Mouse (Mus musculus): ENCODE data around the gene Ankrd13c.

The Ankrd13c gene

GRCm38 (mm10) chr3:157955466-157955865 is 8.4 kb downstream of the Ankrd13c start:
- DNase-seq: no peak

- DNase-seq: no peak
These were observed 9.2 kb downstream of the Ankrd13c start for GRCm38 (mm10) chr3:157956201-157956600.

GRCm38 (mm10) chr3:157957320-157957719 is 10.3 kb downstream of the Ankrd13c start:
- no peak for DNase-seq

- DNase-seq: no peak
These were observed 24.1 kb downstream of the Ankrd13c start for GRCm38 (mm10) chr3:157971151-157971550.

GRCm38 (mm10) chr3:157973236-157973635 is 26.2 kb downstream of the Ankrd13c start:
- DNase-seq: no peak

- no peak for DNase-seq
These were observed 32.6 kb downstream of the Ankrd13c start for GRCm38 (mm10) chr3:157979619-157980018.

- DNase-seq: no peak
These were observed 46.3 kb downstream of the Ankrd13c start for GRCm38 (mm10) chr3:157993322-157993721.

- DNase-seq: no peak
These were observed 48.7 kb downstream of the Ankrd13c start for GRCm38 (mm10) chr3:157995726-157996125.

GRCm38 (mm10) chr3:157998742-157999369 is 51.8 kb downstream of the Ankrd13c start:
- no peak for DNase-seq

GRCm38 (mm10) chr3:158008647-158009046 is 61.6 kb downstream of the Ankrd13c start:
- no peak for DNase-seq

GRCm38 (mm10) chr3:158009762-158010320 is 62.8 kb downstream of the Ankrd13c start:
- DNase-seq: no peak

GRCm38 (mm10) chr3:158031371-158031925 is 84.4 kb downstream of the Ankrd13c start:
- peak; percentile 94 for DNase-seq

- DNase-seq: no peak
These were observed 85.1 kb downstream of the Ankrd13c start for GRCm38 (mm10) chr3:158032106-158032505.

GRCm38 (mm10) chr3:158035866-158036265 is 88.8 kb downstream of the Ankrd13c start:
- DNase-seq: no peak

- DNase-seq: peak; percentile 95
These were observed 89.4 kb downstream of the Ankrd13c start, which contains the start of the genes Srsf11 and Lrrc40 for GRCm38 (mm10) chr3:158036329-158036988. TSS of gene Srsf11 (minus strand) at chr3:158036639. TSS of gene Lrrc40 (plus strand) at chr3:158036662.

- DNase-seq: no peak
These were observed 91.1 kb downstream of the Ankrd13c start for GRCm38 (mm10) chr3:158038106-158038505.

GRCm38 (mm10) chr3:158040755-158041154 is 93.7 kb downstream of the Ankrd13c start:
- no peak for DNase-seq

- no peak for DNase-seq
These were observed 102.5 kb downstream of the Ankrd13c start for GRCm38 (mm10) chr3:158049508-158049907.

Measured in liver (tissue).